Mouse (Mus musculus): ENCODE measurements around the gene Vmn1r100.
"Not testable (repeated sequence)": the region's sequence is repeated elsewhere in the genome, so short reads cannot be mapped to it uniquely, and the experiment has no call there.

Gene Vmn1r100

GRCm38 (mm10) chr7:20417642-20418041 is at the start of gene Vmn1r100:
Gene Vmn1r100 (plus strand): TSS chr7:20417942.
- not testable (repeated sequence) for DNase-seq (ENCODE audit: low spot score in 2 of 2)

- DNase-seq (ENCODE audit: low spot score in 2 of 2): not testable (repeated sequence)
Measured at GRCm38 (mm10) chr7:20375310-20375709, 42.4 kb upstream of the Vmn1r100 start, which contains the start of gene Gm5728. Gene Gm5728 (minus strand): TSS chr7:20375410.

GRCm38 (mm10) chr7:20442493-20442892 is 24.8 kb downstream of the Vmn1r100 start, which contains the start of gene Vmn1r101:
Gene Vmn1r101 (minus strand): TSS chr7:20442593.
- not testable (repeated sequence) for DNase-seq (ENCODE audit: low spot score in 2 of 2)
